Mouse (Mus musculus) left cerebral cortex, postnatal 10 days (tissue): Measurements from ENCODE around the gene Clec4a3. TPM values are rescaled to one million over a fixed set of nuclear protein-coding genes. Genes with fewer than 3 reads are reported as not detected.
"Not testable (repeated sequence)": the region's sequence is repeated elsewhere in the genome, so short reads cannot be mapped to it uniquely, and the experiment has no call there.

Source experiments
- DNase-seq, 2 experiments: peaks; one replicate each; pipeline ENCODE4 v3.0.0; 2021 to 2022; ENCODE audit warnings: low spot score in 2 of 2, mixed read lengths in 1 of 2; ENCODE audit errors: extremely low spot score in 1 of 2
- intact Hi-C: fragments of 180-260 bp; cut with DNase I; formaldehyde crosslinking; loops from one replicate; pipeline ENCODE4 v1.15.1; 2025
- total RNA-seq, 2 experiments: library from RNA; stranded (reverse); gene quantifications; 2 replicates each; pipeline ENCODE4 v1.2.3; 2021

Gene Clec4a3
- under 1 TPM; 0.81 to 0.88 TPM for total RNA-seq

GRCm38 (mm10) chr6:122952401-122952800 is at the start of gene Clec4a3:
Gene Clec4a3 (plus strand): TSS chr6:122952515.
- intact Hi-C loops: no loop called here
- peak in 1 of 2 experiments; percentile 18 for DNase-seq

- DNase-seq: no peak
- intact Hi-C loops: no loop called here
Observed at GRCm38 (mm10) chr6:122919922-122920321, 32.4 kb upstream of the Clec4a3 start.

- intact Hi-C loops: no loop called here
- no peak for DNase-seq
Observed at GRCm38 (mm10) chr6:122921451-122921850, 30.9 kb upstream of the Clec4a3 start, which contains the start of gene Clec4a1. Gene Clec4a1 (plus strand): TSS chr6:122921848.

- no peak for DNase-seq
- intact Hi-C loops: no loop called here
Observed at GRCm38 (mm10) chr6:122934845-122935244, 17.5 kb upstream of the Clec4a3 start.

- no peak for DNase-seq
- intact Hi-C loops: no loop called here
Observed at GRCm38 (mm10) chr6:122939618-122940017, 12.7 kb upstream of the Clec4a3 start.

GRCm38 (mm10) chr6:122946760-122947159 is 5.6 kb upstream of the Clec4a3 start:
- intact Hi-C loops: no loop called here
- DNase-seq: no peak

GRCm38 (mm10) chr6:122964562-122964961 is 12.2 kb downstream of the Clec4a3 start:
- no peak for DNase-seq
- intact Hi-C loops: no loop called here

GRCm38 (mm10) chr6:122969048-122969447 is 16.7 kb downstream of the Clec4a3 start:
- intact Hi-C loops: no loop called here
- no peak for DNase-seq

GRCm38 (mm10) chr6:122989876-122990437 is 37.6 kb downstream of the Clec4a3 start, which contains the start of gene Clec4a4:
Gene Clec4a4 (plus strand): TSS chr6:122990367.
- intact Hi-C loops: no loop called here
- DNase-seq: no peak

- intact Hi-C loops, DNase-seq: not testable (repeated sequence)
Observed at GRCm38 (mm10) chr6:123004696-123005095, 52.4 kb downstream of the Clec4a3 start.

- intact Hi-C loops: no loop called here
- DNase-seq: no peak
Observed at GRCm38 (mm10) chr6:123005591-123005990, 53.3 kb downstream of the Clec4a3 start.

Other genes with a start within 250 kb of the Clec4a3 start
- gene Nanog, start 245.0 kb upstream of the Clec4a3 start, total RNA-seq: not detected
- 100 to 1,000 TPM; 127 to 133 TPM for gene Slc2a3, start 150.9 kb upstream of the Clec4a3 start, total RNA-seq
- gene Foxj2, start 132.6 kb upstream of the Clec4a3 start, total RNA-seq: 10 to 100 TPM; 26.7 to 30.3 TPM
- under 1 TPM; 0.89 to 0.97 TPM for gene C3ar1, start 96.4 kb upstream of the Clec4a3 start, total RNA-seq
- gene Necap1, start 78.0 kb upstream of the Clec4a3 start, total RNA-seq: 100 to 1,000 TPM; 158 to 160 TPM
- gene Clec4a1, start 30.7 kb upstream of the Clec4a3 start, total RNA-seq: under 1 TPM; 0.30 to 0.43 TPM
- not detected for gene Clec4a4, start 37.9 kb downstream of the Clec4a3 start, total RNA-seq
- not detected for gene Clec4b1, start 97.4 kb downstream of the Clec4a3 start, total RNA-seq
- 1 to 10 TPM in 1 of 2 experiments, under 1 TPM in 1; 0.67 to 2.5 TPM for gene Clec4a2, start 153.9 kb downstream of the Clec4a3 start, total RNA-seq
- gene Clec4b2, start 220.4 kb downstream of the Clec4a3 start, total RNA-seq: not detected